ENCODE assay signal across 24 mouse cellular contexts in genomic region chr16:93691206-93691841, GRCm38 (mm10). TPM values are rescaled to one million over a fixed set of nuclear protein-coding genes. Genes with fewer than 3 reads are reported as not detected.
DNase-seq lines count a peak whose midpoint lies in the region; ATAC-seq and TF ChIP-seq lines count a peak whose summit lies in the region.
"Had no signal": no experiment of that assay in that cellular context is flagged by ENCODE, and none has a peak within 500 bp of the region (broad histone marks: within the 10 kb centered on the region; RNA-seq: fewer than 3 reads in every experiment).

No protein-coding gene starts in this region.

- no peaks in the 10 kb centered on the region for H3K36me3 ChIP-seq in lung, postnatal 0 days (ENCODE audit: insufficient read depth, low read length)
- H3K36me3 ChIP-seq in stomach, postnatal 0 days (ENCODE audit: control insufficient read depth, insufficient read depth, low read length) = no peaks in the 10 kb centered on the region
- H3K36me3 ChIP-seq: embryonic facial prominence, embryonic 12.5 days; hindbrain, embryonic 10.5 days; limb, embryonic 15.5 days; midbrain, embryonic 12.5 days had no signal

- H3K4me1 ChIP-seq in lung, postnatal 0 days (ENCODE audit: insufficient read depth, low read depth, low read length) = no peaks in the 10 kb centered on the region
- no peaks in the 10 kb centered on the region for H3K4me1 ChIP-seq in stomach, postnatal 0 days (replicated peaks; ENCODE audit: control insufficient read depth, insufficient read depth)
- H3K4me1 ChIP-seq: forebrain, embryonic 13.5 days; hindbrain, embryonic 10.5 days; midbrain, embryonic 12.5 days had no signal

- TF ChIP-seq CTCF in lung, postnatal 0 days (IDR thresholded peaks at IDR 0.05) = no peak
- TF ChIP-seq CTCF in stomach, postnatal 0 days (IDR thresholded peaks at IDR 0.05; ENCODE audit: low read depth) = no peak

- TF ChIP-seq EP300 in lung, postnatal 0 days (IDR thresholded peaks at IDR 0.05) = no peak
- TF ChIP-seq EP300 in stomach, postnatal 0 days (optimal IDR thresholded peaks at IDR 0.05) = no peak

- WGBS in lung, postnatal 0 days = 50% methylated on average over 6 of the region's 6 CpGs
- WGBS in stomach, postnatal 0 days = 69% methylated on average over 6 of the region's 6 CpGs

- H3K4me3 ChIP-seq in lung, postnatal 0 days (ENCODE audit: low read depth, low read length) = no peak overlapping the region
- no peak overlapping the region for H3K4me3 ChIP-seq in stomach, postnatal 0 days (ENCODE audit: low read depth, low read length)
- H3K4me3 ChIP-seq: embryonic facial prominence, embryonic 12.5 days; forebrain, embryonic 13.5 days; gastrocnemius, adult 2 months; hindbrain, embryonic 10.5 days; limb, embryonic 15.5 days; midbrain, embryonic 12.5 days had no signal

- no peaks in the 10 kb centered on the region for H3K9me3 ChIP-seq in lung, postnatal 0 days (ENCODE audit: low read length)
- no peaks in the 10 kb centered on the region for H3K9me3 ChIP-seq in stomach, postnatal 0 days (ENCODE audit: control insufficient read depth, low read length)
- H3K9me3 ChIP-seq: embryonic facial prominence, embryonic 12.5 days; forebrain, embryonic 13.5 days; hindbrain, embryonic 10.5 days; limb, embryonic 15.5 days; midbrain, embryonic 12.5 days had no signal

- no peak overlapping the region for H3K27ac ChIP-seq in lung, postnatal 0 days (ENCODE audit: low read length)
- 0 out of 2 replicates have a peak overlapping the region, but pooled peaks have one; percentile 18 for H3K27ac ChIP-seq in stomach, postnatal 0 days (replicated peaks)
- H3K27ac ChIP-seq: embryonic facial prominence, embryonic 12.5 days; forebrain, embryonic 13.5 days; gastrocnemius, adult 2 months; hindbrain, embryonic 10.5 days; hindbrain, postnatal 0 days; limb, embryonic 15.5 days; midbrain, embryonic 12.5 days had no signal

- H3K27me3 ChIP-seq in lung, postnatal 0 days (replicated peaks; ENCODE audit: insufficient read depth, low read length) = no peaks in the 10 kb centered on the region
- H3K27me3 ChIP-seq in stomach, postnatal 0 days (ENCODE audit: control insufficient read depth, insufficient read depth, low read length) = no peaks in the 10 kb centered on the region
- H3K27me3 ChIP-seq: embryonic facial prominence, embryonic 12.5 days had no signal

- H3K9ac ChIP-seq in lung, postnatal 0 days (replicated peaks; ENCODE audit: low read depth) = no peak overlapping the region
- H3K9ac ChIP-seq in stomach, postnatal 0 days (ENCODE audit: low read length) = no peak overlapping the region
- H3K9ac ChIP-seq: embryonic facial prominence, embryonic 12.5 days; forebrain, embryonic 13.5 days; limb, embryonic 15.5 days; midbrain, embryonic 12.5 days had no signal

- H3K4me2 ChIP-seq in lung, postnatal 0 days (replicated peaks; ENCODE audit: low read depth, low read length) = no peak overlapping the region
- H3K4me2 ChIP-seq in stomach, postnatal 0 days (replicated peaks; ENCODE audit: low read depth) = no peak overlapping the region
- H3K4me2 ChIP-seq: embryonic facial prominence, embryonic 12.5 days; forebrain, embryonic 13.5 days; heart, embryonic 11.5 days; limb, embryonic 15.5 days; midbrain, embryonic 12.5 days had no signal

- ATAC-seq in lung, postnatal 0 days = 0 out of 2 replicates have a peak, but pooled peaks have one; percentile 32
- peak; percentile 80 for ATAC-seq in granulocyte monocyte progenitor cell, adult 5-6 weeks (replicated peaks; ENCODE audit: poor library complexity, severe bottlenecking)
- peak; percentile 90 for ATAC-seq in stomach, postnatal 0 days (ENCODE audit: low FRiP score, low TSS enrichment)
- ATAC-seq: forebrain, embryonic 13.5 days; hindbrain, postnatal 0 days; intestine, embryonic 16.5 days had no signal

- peak; percentile 12 for DNase-seq in kidney, adult 11 months
- no peak for DNase-seq in kidney, postnatal 10 days
- DNase-seq in lung, postnatal 0 days (ENCODE audit: low spot score) = no peak
- DNase-seq in lung, adult 18-20 months = no peak
- peak; percentile 50 for DNase-seq in stomach, postnatal 0 days (ENCODE audit: low spot score)
- no peak for DNase-seq in layer of hippocampus, postnatal 36 days
- DNase-seq in layer of hippocampus, postnatal 10 days (ENCODE audit: low spot score in 2 of 2) = no peak
- DNase-seq: adrenal gland, postnatal 36 days; cerebellum, postnatal 10 days; gastrocnemius, adult 2 months; layer of hippocampus, adult 9-11 months; left cerebral cortex, postnatal 4 days; lung, postnatal 10 days; right cerebral cortex, postnatal 14 days; thymus, postnatal 36 days had no signal

RNA-seq across cellular contexts. Expression of gene Cbr3, which starts 8.3 kb away (rescaled TPM):
- 14.4 TPM in 2 replicates for polyA plus RNA-seq in lung, postnatal 0 days (2015; fragmentation: Nextera tagmentation; extraction: Ambion mirVana)
- 1.2 TPM in 1 of 2 replicates, not detected in the other for total RNA-seq in granulocyte monocyte progenitor cell, adult 5-6 weeks (2014; fragmentation: Nextera tagmentation)
- total RNA-seq in granulocyte monocyte progenitor cell, adult 5-6 weeks (2017) = 0.65 and 0.72 TPM in 2 replicates
- polyA plus RNA-seq in stomach, postnatal 0 days (2015; fragmentation: Nextera tagmentation; extraction: Ambion mirVana) = 208 and 229 TPM in 2 replicates
- total RNA-seq in layer of hippocampus, postnatal 36 days (2021) = 10 to 100 TPM; 18.2 to 19.8 TPM
- 10 to 100 TPM; 12.5 to 13.9 TPM for total RNA-seq in layer of hippocampus, postnatal 10 days (2021)
- polyA plus RNA-seq: forebrain, embryonic 13.5 days had no signal

RNA-seq across cellular contexts. Expression of gene Dop1b, which starts 20.4 kb away (rescaled TPM):
- 14.8 and 19.8 TPM in 2 replicates for polyA plus RNA-seq in lung, postnatal 0 days (2015; fragmentation: Nextera tagmentation; extraction: Ambion mirVana)
- 15.8 and 21.4 TPM in 2 replicates for total RNA-seq in granulocyte monocyte progenitor cell, adult 5-6 weeks (2014; fragmentation: Nextera tagmentation)
- total RNA-seq in granulocyte monocyte progenitor cell, adult 5-6 weeks (2017) = 2.2 and 5.0 TPM in 2 replicates
- 20.1 and 20.9 TPM in 2 replicates for polyA plus RNA-seq in stomach, postnatal 0 days (2015; fragmentation: Nextera tagmentation; extraction: Ambion mirVana)
- 100 to 1,000 TPM; 104 to 114 TPM for total RNA-seq in layer of hippocampus, postnatal 36 days (2021)
- total RNA-seq in layer of hippocampus, postnatal 10 days (2021) = 10 to 100 TPM; 90.1 to 93.3 TPM

Comparison
In these comparisons a context has a peak if more than half of its experiments do, and no peak if none do; other contexts are left out.
1. DNase-seq: peak in kidney, adult 11 months (single experiment) and stomach, postnatal 0 days (single experiment); none in kidney, postnatal 10 days (single experiment), lung, postnatal 0 days (single experiment), lung, adult 18-20 months (0 of 2), layer of hippocampus, postnatal 36 days (0 of 2) and layer of hippocampus, postnatal 10 days (0 of 2).
2. ATAC-seq: peak in every context shown above with its lines; median percentile 90 in stomach, postnatal 0 days; 80 in granulocyte monocyte progenitor cell, adult 5-6 weeks; 32 in lung, postnatal 0 days.
3. RNA of gene Cbr3, which starts 8.3 kb away (total RNA-seq): 18.2 to 19.8 TPM in layer of hippocampus, postnatal 36 days and 12.5 to 13.9 TPM in layer of hippocampus, postnatal 10 days; 0.65 to 1.2 TPM in granulocyte monocyte progenitor cell, adult 5-6 weeks; every median in the first group is over 4 times any median in the second.
4. RNA of gene Dop1b, which starts 20.4 kb away (total RNA-seq): 104 to 114 TPM in layer of hippocampus, postnatal 36 days and 90.1 to 93.3 TPM in layer of hippocampus, postnatal 10 days; 2.2 to 21.4 TPM in granulocyte monocyte progenitor cell, adult 5-6 weeks; every median in the first group is over 4 times any median in the second.